Mouse (Mus musculus) pancreas, adult 10 weeks (tissue): ENCODE data around the gene Uimc1. TPM values are rescaled to one million over a fixed set of nuclear protein-coding genes. Genes with fewer than 3 reads are reported as not detected.

Experiments
- polyA plus RNA-seq: library from polyadenylated mRNA; stranded (reverse); fragments of 350-450 nt; fragmentation: Illumina TruSeq; extraction: RNeasy Lipid Tissue Mini Kit (QIAGEN cat#74804); gene quantifications from one replicate; pipeline ENCODE4 v1.2.3, GENCODE M21; 2015; ENCODE audit warnings: low read depth, low replicate concordance; ENCODE audit not compliant: insufficient read depth

The Uimc1 gene
- 14.4 TPM for polyA plus RNA-seq

GRCm38 (mm10) chr13:55099726-55100478 lies at the start of gene Uimc1:
Gene Uimc1, minus strand, starts transcription at chr13:55100300.

DNA sequence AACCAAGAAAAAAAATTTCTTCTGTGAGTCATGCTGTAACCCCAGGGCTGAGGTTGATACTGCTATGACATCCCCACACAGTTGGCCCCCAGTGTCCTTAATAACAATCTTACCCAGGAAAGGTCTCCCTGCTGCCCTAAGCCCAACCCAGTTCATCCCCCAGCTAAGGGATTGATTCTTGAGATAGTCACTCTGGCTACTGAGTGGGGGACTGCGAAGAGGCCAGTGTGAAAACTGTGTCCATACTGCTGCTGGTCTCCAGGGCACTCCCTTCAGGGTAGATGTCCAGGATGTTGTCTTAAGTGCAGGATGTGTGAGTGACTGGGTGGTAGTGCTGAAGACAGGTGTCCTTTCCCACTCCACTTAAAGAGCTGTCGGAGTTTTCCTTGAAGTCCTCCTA lies 33.3 kb upstream of the Uimc1 start, which contains the start of gene Gm17617:
Gene Gm17617 (minus strand): TSS at position 101 of the 400 bp plus-strand sequence.

DNA sequence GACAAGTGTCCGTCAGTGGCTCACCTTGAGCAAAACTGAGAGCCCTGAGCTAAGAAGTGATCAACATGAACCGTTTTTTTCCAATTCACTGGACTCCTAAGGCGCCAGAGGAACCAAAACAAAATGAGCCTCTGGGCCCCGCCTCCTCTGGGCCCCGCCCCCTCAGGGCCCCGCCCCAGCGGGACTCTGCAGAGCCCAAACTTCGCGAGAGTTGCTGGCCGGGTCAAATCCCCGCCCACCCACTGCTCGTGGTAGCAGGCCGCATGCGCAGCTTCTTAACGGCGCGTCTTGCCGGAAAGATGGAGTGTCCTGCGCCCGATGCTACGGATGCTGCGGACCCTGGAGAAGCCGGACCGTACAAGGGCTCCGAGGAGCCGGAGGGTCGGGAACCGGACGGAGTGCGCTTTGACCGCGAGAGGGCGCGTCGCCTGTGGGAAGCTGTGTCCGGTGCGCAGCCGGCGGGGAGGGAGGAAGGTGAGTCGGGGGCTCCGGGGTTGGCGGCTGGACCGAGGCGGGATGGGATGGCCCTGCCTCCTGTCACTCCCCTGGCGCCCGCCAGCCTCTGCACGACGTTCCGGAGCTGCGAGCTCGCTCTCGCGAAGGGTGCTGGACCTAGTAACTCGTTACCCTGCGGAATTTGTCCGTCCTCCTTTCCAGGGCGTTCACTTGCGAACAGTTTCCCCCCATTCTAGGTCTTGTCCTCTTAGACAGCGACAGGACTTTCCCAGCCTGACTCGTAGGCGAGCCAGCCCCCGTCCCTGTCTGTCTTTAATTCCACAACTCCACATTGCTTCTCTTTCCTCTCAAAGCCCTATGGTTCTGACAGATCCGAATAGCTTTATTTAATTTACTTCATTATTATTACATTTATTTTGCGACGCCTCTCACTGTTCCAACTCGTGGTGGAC lies 5.2 kb upstream of the Uimc1 start, which contains the start of gene Zfp346:
Gene Zfp346 (plus strand): TSS at position 267 of the 908 bp plus-strand sequence.

GRCm38 (mm10) chr13:55021194-55021779 lies 78.8 kb downstream of the Uimc1 start, which contains the start of gene Hk3:
Gene Hk3, minus strand, starts transcription at chr13:55021385.

Other genes starting within 250 kb of the Uimc1 start
- gene Unc5a, start 150.9 kb downstream of the Uimc1 start, polyA plus RNA-seq, result 4.2 TPM
- 0.81 TPM for gene Hk3, start 78.9 kb downstream of the Uimc1 start, polyA plus RNA-seq
- gene Zfp346, start 5.0 kb upstream of the Uimc1 start, polyA plus RNA-seq, result 6.0 TPM
- gene Gm17617, start 33.2 kb upstream of the Uimc1 start, polyA plus RNA-seq, result not detected
- gene Fgfr4, start 52.3 kb upstream of the Uimc1 start, polyA plus RNA-seq, result 2.0 TPM
- gene Nsd1, start 109.5 kb upstream of the Uimc1 start, polyA plus RNA-seq, result 11.7 TPM
- 54.5 TPM for gene Prelid1, start 220.2 kb upstream of the Uimc1 start, polyA plus RNA-seq
- 52.6 TPM for gene Rab24, start 221.6 kb upstream of the Uimc1 start, polyA plus RNA-seq
- not detected for gene Mxd3, start 229.5 kb upstream of the Uimc1 start, polyA plus RNA-seq